Comparison of ENCODE assay signal across 8 mouse cellular contexts in the genomic region with DNA sequence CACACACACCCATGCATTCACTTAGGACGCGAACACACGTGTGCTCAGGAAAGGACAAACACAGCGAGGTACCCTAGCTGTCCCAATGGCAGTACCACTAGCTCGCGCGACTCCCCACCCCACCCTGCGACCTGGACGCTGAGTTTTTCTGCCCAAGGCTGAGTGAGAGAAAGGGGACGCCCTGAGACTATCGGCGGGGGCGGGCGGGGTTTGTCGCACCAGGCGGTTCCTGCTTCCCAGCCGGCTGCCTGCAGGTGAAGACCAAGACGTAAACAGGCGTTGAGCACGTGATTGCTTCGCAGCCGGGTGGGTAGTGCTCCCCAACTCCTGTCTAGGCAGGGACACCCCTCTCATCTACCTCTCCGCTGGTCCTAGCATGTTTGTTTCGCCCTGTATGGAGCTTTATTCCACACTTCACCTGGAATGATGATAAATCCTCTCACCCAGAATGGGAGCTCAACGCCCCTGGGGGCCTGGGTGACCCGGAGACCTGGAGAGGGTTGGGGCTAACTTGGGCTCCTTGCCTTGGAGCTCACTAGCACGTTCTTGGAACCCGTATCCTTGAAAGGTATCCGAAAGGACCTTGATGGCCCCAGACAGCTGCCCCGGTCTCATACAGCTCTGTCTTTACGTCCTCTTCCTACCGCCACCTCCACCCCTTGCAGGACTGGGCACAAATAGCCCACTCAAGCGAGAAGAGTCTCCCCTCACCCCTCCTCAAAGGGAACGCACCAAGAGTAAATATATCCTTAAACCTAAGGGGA. TPM values are rescaled to one million over a fixed set of nuclear protein-coding genes. Genes with fewer than 3 reads are reported as not detected.
A peak's percentile ranks its signal among the peaks of the same experiment; 100 is the strongest.
DNase-seq lines count a peak whose midpoint lies in the region; ATAC-seq lines count a peak whose summit lies in the region.

No protein-coding gene starts in this region.

- peaks cover 62% of the 10 kb centered on the region for H3K4me1 ChIP-seq in liver, embryonic 15.5 days (replicated peaks)
- H3K4me1 ChIP-seq in neural tube, embryonic 12.5 days: peaks cover 68% of the 10 kb centered on the region

- intact Hi-C loops in gastrocnemius, postnatal 14 days (cut with DNase I; ENCODE audit: low total_unique reads): no loop called here

- under 1% methylated on average over 34 of the region's 34 CpGs for WGBS in liver, embryonic 15.5 days (ENCODE audit: insufficient replicate concordance)
- WGBS in neural tube, embryonic 12.5 days: 0% methylated on average over 34 of the region's 34 CpGs

- no peaks in the 10 kb centered on the region for H3K9me3 ChIP-seq in liver, embryonic 15.5 days (replicated peaks)
- H3K9me3 ChIP-seq in neural tube, embryonic 12.5 days: no peaks in the 10 kb centered on the region

- H3K27me3 ChIP-seq in liver, embryonic 15.5 days: peaks cover 33% of the 10 kb centered on the region
- no peaks in the 10 kb centered on the region for H3K27me3 ChIP-seq in neural tube, embryonic 12.5 days (replicated peaks)

- peak overlapping the region; percentile 63 for H3K4me3 ChIP-seq in liver, embryonic 15.5 days (replicated peaks)
- H3K4me3 ChIP-seq in neural tube, embryonic 12.5 days: peak overlapping the region; percentile 69

- peak overlapping the region; percentile 70 for H3K27ac ChIP-seq in liver, embryonic 15.5 days (replicated peaks)
- peak overlapping the region; percentile 96; the same call in 1 of the 2 replicates for H3K27ac ChIP-seq in neural tube, embryonic 12.5 days

- H3K9ac ChIP-seq in liver, embryonic 15.5 days: peak overlapping the region; percentile 57
- peak overlapping the region; percentile 86 for H3K9ac ChIP-seq in neural tube, embryonic 12.5 days

- H3K36me3 ChIP-seq in liver, embryonic 15.5 days (replicated peaks): peaks cover 18% of the 10 kb centered on the region
- peaks cover 16% of the 10 kb centered on the region for H3K36me3 ChIP-seq in neural tube, embryonic 12.5 days

- peak overlapping the region; percentile 94 for H3K4me2 ChIP-seq in liver, embryonic 15.5 days
- peak overlapping the region; percentile 85 for H3K4me2 ChIP-seq in neural tube, embryonic 12.5 days (replicated peaks)

- DNase-seq in ovary, postnatal 36 days (ENCODE audit: low spot score): peak; percentile 73
- DNase-seq in ovary, postnatal 14 days (ENCODE audit: low spot score): no peak
- peak; percentile 84 for DNase-seq in cerebellum, adult 9-11 months
- DNase-seq in gastrocnemius, postnatal 14 days: peak; percentile 65
- DNase-seq in thymus, postnatal 36 days: peak; percentile 73 to 83

- ATAC-seq in inflammation-experienced regulatory T-cells, adult 6 months: peak; percentile 66
- ATAC-seq in liver, embryonic 15.5 days (ENCODE audit: insufficient read depth): peak; percentile 16; the same call in 1 of the 2 replicates
- ATAC-seq in neural tube, embryonic 12.5 days (ENCODE audit: low FRiP score, low read depth): 0 out of 2 replicates have a peak, but pooled peaks have one; percentile 7

RNA-seq across cellular contexts. Expression of a gene that starts 1.5 kb away (rescaled TPM):
- 10 to 100 TPM; 26.8 to 29.0 TPM for total RNA-seq in gastrocnemius, postnatal 14 days (2021)
- 1 to 10 TPM in 1 of 3 experiments, under 1 TPM in 1, not detected in 1; 0.99 to 1.1 TPM for polyA plus RNA-seq in inflammation-experienced regulatory T-cells, adult 6 months (2017; shearing (Covaris generic))
- 6.8 and 7.7 TPM in 2 replicates for polyA plus RNA-seq in liver, embryonic 15.5 days (2015; fragmentation: Nextera tagmentation; extraction: Ambion mirVana)
- polyA plus RNA-seq in neural tube, embryonic 12.5 days (2016; fragmentation: Nextera tagmentation; extraction: Ambion mirVana): 68.5 and 70.0 TPM in 2 replicates

RNA-seq across cellular contexts. Expression of a gene that starts 9.5 kb away (rescaled TPM):
- total RNA-seq in gastrocnemius, postnatal 14 days (2021): 10 to 100 TPM; 32.9 to 35.4 TPM
- 10 to 100 TPM; 51.6 to 65.3 (median 55.9) TPM for polyA plus RNA-seq in inflammation-experienced regulatory T-cells, adult 6 months (2017; shearing (Covaris generic))
- polyA plus RNA-seq in liver, embryonic 15.5 days (2015; fragmentation: Nextera tagmentation; extraction: Ambion mirVana): 27.4 and 28.8 TPM in 2 replicates
- polyA plus RNA-seq in neural tube, embryonic 12.5 days (2016; fragmentation: Nextera tagmentation; extraction: Ambion mirVana): 82.9 and 83.2 TPM in 2 replicates

RNA-seq across cellular contexts. Expression of a gene that starts 10.2 kb away (rescaled TPM):
- total RNA-seq in gastrocnemius, postnatal 14 days (2021): 10 to 100 TPM; 14.5 to 15.9 TPM
- 10 to 100 TPM in 1 of 3 experiments, 1 to 10 TPM in 2; 4.7 to 10.7 (median 9.8) TPM for polyA plus RNA-seq in inflammation-experienced regulatory T-cells, adult 6 months (2017; shearing (Covaris generic))
- polyA plus RNA-seq in liver, embryonic 15.5 days (2015; fragmentation: Nextera tagmentation; extraction: Ambion mirVana): 10.4 and 13.4 TPM in 2 replicates
- 21.4 and 22.8 TPM in 2 replicates for polyA plus RNA-seq in neural tube, embryonic 12.5 days (2016; fragmentation: Nextera tagmentation; extraction: Ambion mirVana)

RNA-seq across cellular contexts. Expression of a gene that starts 26.8 kb away (rescaled TPM):
- total RNA-seq in gastrocnemius, postnatal 14 days (2021): 1 to 10 TPM in 1 of 2 experiments, under 1 TPM in 1; 0.73 to 1.3 TPM
- under 1 TPM in 1 of 3 experiments, not detected in 2; 0.08 TPM for polyA plus RNA-seq in inflammation-experienced regulatory T-cells, adult 6 months (2017; shearing (Covaris generic))
- 4.4 and 5.6 TPM in 2 replicates for polyA plus RNA-seq in liver, embryonic 15.5 days (2015; fragmentation: Nextera tagmentation; extraction: Ambion mirVana)
- polyA plus RNA-seq in neural tube, embryonic 12.5 days (2016; fragmentation: Nextera tagmentation; extraction: Ambion mirVana): 10.1 and 10.8 TPM in 2 replicates

RNA-seq across cellular contexts. Expression of a gene that starts 29.8 kb away (rescaled TPM):
- total RNA-seq in gastrocnemius, postnatal 14 days (2021): 10 to 100 TPM in 1 of 2 experiments, 1 to 10 TPM in 1; 9.8 to 10.9 TPM
- polyA plus RNA-seq in inflammation-experienced regulatory T-cells, adult 6 months (2017; shearing (Covaris generic)): not detected
- polyA plus RNA-seq in liver, embryonic 15.5 days (2015; fragmentation: Nextera tagmentation; extraction: Ambion mirVana): not detected in 2 replicates
- polyA plus RNA-seq in neural tube, embryonic 12.5 days (2016; fragmentation: Nextera tagmentation; extraction: Ambion mirVana): 0.63 and 0.72 TPM in 2 replicates

Comparison
In these comparisons a context has a peak if more than half of its experiments do, and no peak if none do; other contexts are left out.
1. ATAC-seq: peak in every context shown above with its lines; median percentile 66 in inflammation-experienced regulatory T-cells, adult 6 months; 16 in liver, embryonic 15.5 days; 7 in neural tube, embryonic 12.5 days.